Mouse (Mus musculus) adrenal gland, adult 18-20 months (tissue): ENCODE results near the gene Ssbp4. TPM values are rescaled to one million over a fixed set of nuclear protein-coding genes. Genes with fewer than 3 reads are reported as not detected.

ENCODE experiments used
- DNase-seq, 2 experiments: peaks; one replicate each; pipeline ENCODE4 v3.0.0; 2021 to 2022; ENCODE audit warnings: low spot score in 2 of 2
- long read RNA-seq, 2 experiments: library from polyadenylated mRNA; stranded (forward); transcript quantifications; one replicate each; pipeline ENCODE4 v2.0.0; 2021
- total RNA-seq, 2 experiments: library from RNA; stranded (reverse); gene quantifications; 1 replicate in 1 of 2; 2 replicates in 1 of 2; pipeline ENCODE4 v1.2.3; 2021

The Ssbp4 gene
- total RNA-seq, result 10 to 100 TPM; 78.5 to 86.9 TPM
- long read RNA-seq, experiment 1, transcript Ssbp4-201 (17 exons, 1,475 nt), result major isoform, 18 of 89 reads
- long read RNA-seq, experiment 1, partial matches to known transcripts, result 17 of 89 reads
- long read RNA-seq, experiment 1, other reads (novel, unspliced or antisense), result 52 of 89 reads
- long read RNA-seq, experiment 2, transcript Ssbp4-201 (17 exons, 1,475 nt), result major isoform, 56 of 192 reads
- long read RNA-seq, experiment 2, partial matches to known transcripts, result 48 of 192 reads
- long read RNA-seq, experiment 2, other reads (novel, unspliced or antisense), result 88 of 192 reads

DNA sequence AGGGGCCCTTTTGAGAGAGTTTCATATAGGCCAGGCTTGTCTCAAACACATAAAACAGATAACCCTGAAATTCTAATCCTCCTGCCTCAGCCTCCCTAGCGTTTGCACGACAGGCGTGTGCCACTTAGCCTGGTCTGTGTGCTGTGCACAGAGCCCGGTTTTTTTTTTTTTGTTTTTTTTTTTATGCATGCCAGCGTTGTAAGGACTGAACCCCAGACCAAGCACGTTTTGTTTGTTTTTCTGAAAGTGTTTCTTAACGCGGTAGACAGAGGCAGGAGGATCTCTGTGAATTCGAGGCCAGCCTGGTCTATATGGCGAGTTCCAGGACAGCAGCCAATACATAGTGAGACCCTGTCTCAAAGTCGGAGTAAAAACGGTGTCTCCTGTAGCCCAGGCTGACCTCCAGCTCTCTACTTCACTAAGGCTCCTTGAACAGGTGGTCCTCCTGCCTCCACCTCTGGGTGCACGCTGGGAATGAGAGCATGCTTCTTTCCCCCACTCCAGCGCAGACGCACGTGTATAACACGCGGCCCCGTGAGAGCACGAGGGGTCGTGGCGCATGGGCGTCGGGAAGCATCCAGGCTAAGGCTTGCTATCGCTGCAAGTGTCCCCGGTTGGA is at the start of gene Ssbp4:
Gene Ssbp4, minus strand, starts transcription at position 124 of the 619 bp plus-strand sequence.
- DNase-seq, result no peak

DNA sequence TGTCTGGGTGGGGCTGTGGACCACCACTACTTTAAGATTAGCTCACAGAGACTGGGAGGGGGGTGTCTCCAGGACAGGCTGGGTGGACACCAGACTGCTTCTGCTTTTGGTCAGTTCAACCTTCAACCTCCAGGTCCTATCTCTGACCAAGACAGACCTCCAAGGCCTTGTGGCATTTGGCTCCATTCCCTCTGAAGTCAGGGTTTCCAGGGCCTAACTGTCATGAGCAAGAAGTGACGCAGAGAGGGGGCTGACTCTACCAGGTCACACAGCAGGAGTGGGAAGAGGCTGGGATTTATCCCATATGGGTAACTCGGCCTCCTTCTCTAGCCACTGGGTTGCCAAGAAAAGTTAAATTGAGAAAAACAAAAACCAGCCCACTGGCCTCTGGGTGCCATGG is 49.1 kb upstream of the Ssbp4 start:
- peak in 1 of 2 experiments; percentile 56 for DNase-seq

GRCm38 (mm10) chr8:70657214-70657613 is 48.5 kb upstream of the Ssbp4 start:
- DNase-seq, result no peak

DNA sequence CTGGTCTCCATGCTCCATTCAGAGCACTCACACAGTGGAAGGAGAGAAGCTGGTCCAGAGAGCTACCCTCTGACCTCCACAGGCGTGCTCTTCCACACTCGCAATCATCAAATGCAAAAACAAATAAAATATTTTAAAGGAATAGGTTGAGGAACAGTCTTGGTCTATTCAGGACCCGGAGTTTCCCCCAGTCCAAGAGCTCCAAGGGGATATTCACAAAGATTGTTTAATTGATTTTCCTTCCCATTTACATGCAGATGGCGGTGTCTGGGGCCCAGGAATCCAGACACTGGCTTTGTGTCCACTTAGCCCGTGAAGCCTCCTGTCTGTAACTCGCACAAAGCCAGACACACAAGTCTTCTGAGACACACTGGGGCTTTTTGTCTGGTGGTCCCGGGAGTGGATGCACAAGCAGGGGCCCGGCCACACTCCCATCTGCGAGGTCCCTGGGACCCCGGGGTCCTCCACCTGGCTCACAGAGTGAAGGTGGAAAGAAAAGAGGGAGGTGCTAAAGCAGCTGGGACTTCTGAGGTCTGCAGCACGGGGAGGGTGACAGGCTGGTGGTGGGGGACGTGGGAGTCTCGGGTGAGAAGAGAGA is 47.6 kb upstream of the Ssbp4 start:
- DNase-seq, result no peak

- DNase-seq, result no peak
These were observed 46.8 kb upstream of the Ssbp4 start for GRCm38 (mm10) chr8:70655469-70655868.

DNA sequence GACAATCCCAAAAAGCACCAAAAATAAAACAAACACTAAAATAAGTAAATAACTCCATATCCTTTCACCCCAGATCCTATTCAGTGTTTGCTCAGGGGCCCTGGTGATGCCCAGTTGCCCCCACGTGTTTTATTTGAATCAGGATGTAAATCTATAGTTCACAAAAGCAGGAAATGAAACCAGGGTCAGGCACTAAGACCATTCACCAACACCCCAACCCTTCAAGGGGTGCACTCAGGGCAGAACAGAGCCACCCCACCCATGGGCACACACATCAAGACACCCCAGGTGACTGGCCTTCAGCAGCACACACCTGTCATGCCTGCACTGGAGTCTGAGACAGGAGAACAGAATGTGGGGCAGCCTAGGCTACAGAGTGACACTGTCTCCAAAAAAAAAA is 45.4 kb upstream of the Ssbp4 start:
- no peak for DNase-seq

GRCm38 (mm10) chr8:70653226-70653625 is 44.6 kb upstream of the Ssbp4 start:
- peak; percentile 71 to 74 for DNase-seq

DNA sequence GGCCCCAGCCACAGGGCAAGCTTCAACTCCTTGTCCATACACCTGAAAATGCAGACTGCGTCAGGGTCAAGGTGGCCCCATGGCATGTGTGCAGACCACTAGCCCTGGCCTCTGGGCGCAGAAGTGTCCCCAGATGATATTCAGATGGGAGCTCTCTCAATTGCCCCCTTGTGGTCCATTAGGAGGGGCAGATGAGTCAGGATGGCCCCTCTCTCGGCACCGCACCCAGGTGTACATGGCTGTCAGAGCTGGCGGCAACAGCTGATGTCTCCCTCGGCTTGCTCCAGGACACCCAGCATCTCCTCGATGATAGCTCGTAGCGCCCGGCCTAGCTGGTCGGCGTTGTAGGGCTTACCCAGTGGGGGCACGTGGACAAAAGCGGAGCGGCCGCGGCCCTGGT is 41.7 kb upstream of the Ssbp4 start:
- no peak for DNase-seq

DNA sequence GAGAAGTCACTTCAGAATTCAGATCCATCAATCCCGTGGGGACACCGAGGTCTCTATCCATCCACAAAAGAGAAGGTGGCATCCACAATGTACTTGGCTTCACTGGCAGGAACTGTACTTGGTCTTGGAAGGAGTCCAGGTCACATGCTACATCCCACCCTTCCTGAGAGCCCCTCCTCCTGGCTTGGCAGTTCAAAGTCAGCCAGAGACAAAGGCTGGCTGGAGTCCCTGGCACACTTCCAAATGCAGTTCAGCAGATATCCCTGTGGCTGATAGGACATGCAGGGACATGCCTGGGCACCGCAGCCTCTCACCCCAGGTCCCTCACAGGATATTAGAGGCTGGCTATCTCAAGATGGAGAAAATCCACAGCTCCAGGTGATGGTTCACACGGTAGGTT is 40.7 kb upstream of the Ssbp4 start:
- peak; percentile 71 to 73 for DNase-seq

DNA sequence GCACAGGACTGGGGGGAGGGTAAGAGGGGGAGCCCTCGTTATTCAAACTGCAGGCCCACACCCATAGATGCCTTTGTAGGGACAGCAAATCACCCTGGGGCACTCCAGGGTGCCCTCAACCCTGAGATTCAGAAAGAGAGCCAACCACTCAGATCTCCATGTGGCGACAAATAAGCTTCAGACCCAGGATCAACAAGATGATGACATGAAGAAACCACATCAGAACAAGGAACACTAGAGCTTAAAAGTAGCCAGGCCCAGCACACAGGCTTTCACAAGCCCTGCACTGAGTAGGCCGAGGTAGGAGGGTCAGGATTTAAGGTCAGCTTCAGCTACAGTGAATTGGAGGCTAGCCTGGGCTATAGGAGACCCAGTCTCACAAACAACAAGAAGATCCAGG is 40.2 kb upstream of the Ssbp4 start:
- DNase-seq, result no peak

DNA sequence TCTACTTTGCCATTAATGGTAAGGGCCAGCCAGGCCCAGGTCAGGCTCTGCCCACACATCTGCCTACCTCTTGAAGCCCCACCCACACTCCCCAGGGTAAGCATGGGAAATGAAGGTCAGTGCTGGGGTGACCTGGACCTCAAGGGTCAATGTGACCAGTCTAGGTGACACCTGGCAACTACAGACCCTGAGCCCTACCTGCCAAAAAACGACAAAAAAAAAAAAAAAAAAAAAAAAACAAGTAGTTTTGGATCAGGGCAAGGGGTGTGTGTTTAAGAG is 39.4 kb upstream of the Ssbp4 start:
- DNase-seq, result no peak

DNA sequence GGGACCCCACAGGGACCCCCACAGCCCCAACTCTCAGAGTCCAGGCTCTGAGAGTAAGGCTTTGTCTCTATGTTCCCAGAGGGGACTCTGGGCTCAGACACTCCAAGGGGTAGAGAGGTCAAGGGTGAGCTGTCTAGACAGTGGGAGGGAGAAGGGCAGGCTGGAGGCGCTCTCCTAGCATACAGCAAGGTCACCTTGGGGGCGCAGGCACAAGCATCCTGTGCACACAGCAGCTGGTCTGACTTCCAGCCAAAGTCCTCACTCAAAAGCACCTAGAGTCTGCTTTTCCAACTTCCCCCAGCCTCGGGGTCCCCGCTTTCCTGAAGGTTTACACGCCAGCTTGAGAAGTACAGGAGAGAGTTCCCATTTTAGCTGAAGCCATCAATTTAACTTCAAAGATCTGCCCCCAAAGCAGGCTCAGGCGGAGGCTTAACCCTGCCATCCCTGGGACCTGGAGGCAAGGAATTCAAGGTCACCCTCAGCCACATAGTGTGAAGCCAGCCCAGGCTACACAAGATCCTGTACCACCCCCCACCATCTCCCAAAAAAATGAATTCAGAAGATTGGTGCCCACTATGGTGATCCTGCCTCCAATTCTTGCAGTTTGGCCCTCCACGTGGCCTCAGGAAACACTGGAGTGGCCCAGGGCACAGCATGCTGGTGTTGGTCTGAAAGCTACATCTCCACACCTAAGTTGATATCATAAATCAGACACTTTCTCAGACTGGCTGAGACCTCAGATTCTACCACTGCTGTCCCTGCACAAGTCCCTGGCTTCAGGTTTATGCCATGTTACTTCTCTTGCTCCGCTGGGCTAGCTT is 38.9 kb upstream of the Ssbp4 start:
- no peak for DNase-seq

DNA sequence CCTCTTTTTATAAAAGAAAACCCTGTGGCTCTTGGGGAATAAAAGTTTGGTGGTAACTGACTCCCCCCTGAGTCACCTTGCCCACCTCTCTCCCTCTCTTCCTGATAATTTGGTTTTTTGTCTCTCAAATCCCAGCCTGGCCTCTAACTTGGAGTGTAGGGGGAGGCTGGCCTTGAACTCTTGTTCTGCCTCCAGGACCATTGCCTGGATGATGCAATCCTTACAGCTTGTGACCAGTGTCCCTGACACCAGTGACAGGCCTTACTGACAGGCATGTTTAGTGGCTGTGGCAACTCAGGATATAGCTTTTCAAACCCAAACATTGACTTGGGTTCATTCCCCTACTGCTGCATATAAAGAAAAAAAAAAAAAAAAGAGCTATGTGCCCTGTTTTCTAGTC is 38.1 kb upstream of the Ssbp4 start:
- DNase-seq, result peak in 1 of 2 experiments; percentile 59

DNA sequence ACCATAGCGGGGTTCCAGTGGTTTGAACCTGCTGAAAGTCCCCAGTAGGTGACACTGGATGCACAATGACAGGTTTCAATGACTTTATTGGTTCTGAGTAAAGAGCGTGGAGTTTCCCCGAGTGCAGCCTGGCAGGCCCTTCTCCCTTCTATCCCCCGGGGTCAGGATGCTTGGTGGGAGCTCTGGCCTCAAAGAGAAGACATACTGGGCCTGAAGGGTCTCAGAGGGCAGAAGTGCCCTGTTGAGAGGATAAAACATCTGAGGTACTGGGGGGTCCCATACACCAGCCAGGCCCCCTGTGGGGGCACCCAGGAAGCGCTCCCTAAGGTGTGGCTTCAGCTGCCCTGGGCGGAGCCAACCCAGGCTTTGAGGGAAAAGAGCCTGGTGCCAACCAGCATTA is 37.7 kb upstream of the Ssbp4 start:
- no peak for DNase-seq

- peak; percentile 51 to 56 for DNase-seq
These were observed 37.0 kb upstream of the Ssbp4 start for GRCm38 (mm10) chr8:70645501-70646224.

DNA sequence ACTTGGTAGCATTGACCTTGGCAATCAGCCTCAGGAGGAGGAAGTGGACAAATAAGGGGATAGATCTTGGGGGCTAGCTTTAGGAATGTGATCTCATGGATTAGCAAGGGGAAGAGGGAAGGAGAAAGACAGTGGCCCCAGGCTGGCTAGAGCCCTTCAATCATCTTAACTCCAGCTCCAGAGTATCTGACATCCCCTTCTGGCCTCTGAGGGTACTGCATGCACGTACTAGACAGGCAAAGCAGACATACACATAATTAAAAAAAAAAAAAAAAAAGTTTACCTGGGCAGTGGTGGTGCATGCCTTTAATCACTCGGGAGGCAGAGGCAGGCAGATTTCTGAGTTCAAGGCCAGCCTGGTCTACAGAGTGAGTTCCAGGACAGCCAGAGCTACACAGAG is 35.4 kb upstream of the Ssbp4 start:
- no peak for DNase-seq

- DNase-seq, result no peak
These were observed 34.3 kb upstream of the Ssbp4 start for GRCm38 (mm10) chr8:70643019-70643418.

- no peak for DNase-seq
These were observed 30.1 kb upstream of the Ssbp4 start for GRCm38 (mm10) chr8:70638752-70639151.

GRCm38 (mm10) chr8:70636838-70637237 is 28.2 kb upstream of the Ssbp4 start:
- DNase-seq, result no peak

DNA sequence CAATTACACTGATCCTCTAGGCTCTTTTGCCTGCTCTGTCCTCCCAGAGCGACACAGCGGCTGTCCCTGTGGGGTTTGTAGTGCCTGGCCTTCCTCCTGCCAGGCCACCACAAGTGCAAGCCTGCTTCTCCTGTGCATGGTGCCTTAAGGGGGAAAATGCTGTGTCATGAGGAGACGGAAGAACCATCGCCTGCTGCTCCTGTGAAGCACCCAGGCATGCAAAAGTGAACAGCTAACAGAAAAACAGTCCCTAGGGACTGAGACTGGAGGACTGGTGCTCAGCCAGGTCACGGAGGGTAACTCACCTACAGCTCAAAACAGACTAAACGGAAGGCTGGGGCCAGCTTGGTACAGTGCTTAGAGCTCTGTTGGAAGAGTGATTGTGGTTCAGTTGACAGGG is 26.9 kb upstream of the Ssbp4 start:
- DNase-seq, result no peak

- DNase-seq, result peak; percentile 59 to 79
These were observed 25.4 kb upstream of the Ssbp4 start for GRCm38 (mm10) chr8:70634066-70634465.
